Mouse (Mus musculus): Measurements from ENCODE around the gene Rad1. TPM values are rescaled to one million over a fixed set of nuclear protein-coding genes. Genes with fewer than 3 reads are reported as not detected.

Rad1 gene
- polyA plus RNA-seq, 1 experiment from 2014 or later, result 29.6 TPM

DNA sequence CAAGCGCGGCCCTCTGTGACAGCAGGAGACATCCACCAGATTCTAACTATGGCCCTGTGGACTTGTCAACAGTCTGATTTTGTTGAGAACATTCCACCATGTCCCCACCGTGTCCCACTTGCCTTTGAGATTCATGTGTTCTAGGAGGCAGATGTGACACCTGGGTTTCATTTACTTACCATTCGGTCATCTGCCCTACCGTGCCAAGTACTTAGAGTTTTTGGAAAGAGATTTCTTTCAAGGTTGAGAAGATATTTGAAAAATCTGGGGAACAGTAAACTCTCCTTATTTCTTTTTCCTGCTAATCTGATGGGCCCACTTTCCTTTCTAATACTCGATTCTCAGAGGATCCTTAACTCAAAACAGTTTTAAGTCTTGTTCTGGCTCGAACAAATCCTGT is 50.2 kb downstream of the Rad1 start:
- 77% methylated on average over 7 of the region's 7 CpGs for WGBS

DNA sequence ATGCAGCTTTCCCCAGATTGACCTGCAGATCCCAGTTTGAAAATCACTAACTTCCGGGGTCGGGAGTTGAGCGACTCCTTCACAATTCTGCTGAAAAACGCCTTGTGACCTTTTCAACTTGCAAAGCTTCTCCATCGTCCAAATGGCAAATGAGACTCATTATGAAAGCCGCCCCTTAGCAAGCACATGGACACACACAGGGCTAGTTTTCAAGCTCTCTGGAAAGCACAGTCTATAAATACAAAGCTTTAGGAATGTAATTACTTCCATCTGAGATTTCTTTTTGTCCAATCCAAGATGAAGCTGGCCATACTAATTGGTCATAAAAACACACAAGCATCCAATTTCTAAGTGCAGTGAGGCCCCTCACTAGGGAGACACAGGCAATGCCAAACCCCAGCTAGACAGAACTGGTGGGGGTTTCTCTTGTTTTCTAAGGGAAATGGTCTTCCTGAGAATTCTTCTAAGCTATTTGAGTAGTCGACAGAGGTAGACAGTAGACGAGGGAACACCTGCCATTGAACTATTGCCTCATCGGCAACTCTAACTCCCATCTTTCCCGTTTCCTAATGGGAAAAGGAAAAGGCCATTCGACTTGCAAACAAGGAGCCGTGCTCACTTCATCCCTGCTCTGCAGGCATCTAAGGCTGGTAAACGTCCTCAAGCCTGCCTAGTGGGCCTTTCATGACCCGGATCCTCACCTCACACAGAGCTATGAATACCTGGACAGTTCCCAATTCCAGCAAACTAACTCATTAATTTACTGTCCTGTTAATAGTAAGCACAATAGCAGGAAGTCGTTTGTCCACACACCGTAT is 54.7 kb downstream of the Rad1 start:
- Histone ChIP-seq H3K9ac (ENCODE audit: low read length) (no peak overlapping the region), H3K36me3 (ENCODE audit: control insufficient read depth, insufficient read depth, low read length) (no peaks in the 10 kb centered on the region), H3K4me3 (ENCODE audit: low read length) (no peak overlapping the region), H3K4me2 (ENCODE audit: low read depth, low read length) (no peak overlapping the region), H3K9me3 (ENCODE audit: control insufficient read depth, low read length) (no peaks in the 10 kb centered on the region), H3K27me3 (ENCODE audit: control insufficient read depth, insufficient read depth, low read depth, low read length) (no peaks in the 10 kb centered on the region), H3K27ac (ENCODE audit: low read length) (no peak overlapping the region), H3K4me1 (replicated peaks; ENCODE audit: control insufficient read depth, insufficient read depth, low read length) (no peaks in the 10 kb centered on the region)
- no peak for ATAC-seq (ENCODE audit: low read depth)
- WGBS, result 72% methylated on average over 16 of the region's 16 CpGs

More for the DNA sequence above, 50.2 kb downstream of the Rad1 start:
- H3K9ac ChIP-seq (ENCODE audit: low read length), result no peak overlapping the region
- no peak overlapping the region for H3K27ac ChIP-seq (ENCODE audit: low read length)
- H3K27me3 ChIP-seq (ENCODE audit: control insufficient read depth, insufficient read depth, low read depth, low read length), result no peaks in the 10 kb centered on the region
- no peaks in the 10 kb centered on the region for H3K4me1 ChIP-seq (replicated peaks; ENCODE audit: control insufficient read depth, insufficient read depth, low read length)
- H3K4me2 ChIP-seq (ENCODE audit: low read depth, low read length), result no peak overlapping the region
- no peak for ATAC-seq (ENCODE audit: low read depth)
- no peak overlapping the region for H3K4me3 ChIP-seq (ENCODE audit: low read length)
- H3K9me3 ChIP-seq (ENCODE audit: control insufficient read depth, low read length), result no peaks in the 10 kb centered on the region
- H3K36me3 ChIP-seq (ENCODE audit: control insufficient read depth, insufficient read depth, low read length), result no peaks in the 10 kb centered on the region

Other genes starting within 250 kb of the Rad1 start
- not detected in 2 replicates for gene Gm21973, start 160.6 kb upstream of the Rad1 start, polyA plus RNA-seq (2015; fragmentation: Nextera tagmentation; extraction: Ambion mirVana)
- gene Agxt2, start 127.5 kb upstream of the Rad1 start, polyA plus RNA-seq (2015; fragmentation: Nextera tagmentation; extraction: Ambion mirVana), result 0.09 and 0.28 TPM in 2 replicates
- 6.9 and 7.7 TPM in 2 replicates for gene Dnajc21, start 15.5 kb upstream of the Rad1 start, polyA plus RNA-seq (2015; fragmentation: Nextera tagmentation; extraction: Ambion mirVana)
- gene Brix1, start 71 bp upstream of the Rad1 start, polyA plus RNA-seq (2015; fragmentation: Nextera tagmentation; extraction: Ambion mirVana), result 77.0 and 99.6 TPM in 2 replicates
- not detected in 2 replicates for gene Ttc23l, start 72.7 kb downstream of the Rad1 start, polyA plus RNA-seq (2015; fragmentation: Nextera tagmentation; extraction: Ambion mirVana)
- 80.9 and 84.2 TPM in 2 replicates for gene Rai14, start 228.6 kb downstream of the Rad1 start, polyA plus RNA-seq (2015; fragmentation: Nextera tagmentation; extraction: Ambion mirVana)

All from lung, embryonic 16.5 days (tissue).